Mouse (Mus musculus) spleen, adult 2 months (tissue): ENCODE measurements around the gene Crybb2.

Experiments
- CTCF ChIP-seq: fragments of 200-500 bp; IDR thresholded peaks from 2 replicates; pipeline ENCODE4 v1.5.1; 2011; ENCODE audit warnings: mild to moderate bottlenecking, inconsistent platforms; ENCODE audit not compliant: insufficient read depth, insufficient read length, insufficient replicate concordance; ENCODE audit errors: extremely low read depth
- POLR2A ChIP-seq: fragments of 200-500 bp; IDR thresholded peaks from 2 replicates; pipeline ENCODE4 v1.6.1; 2011; ENCODE audit warnings: low read depth, low read length, inconsistent platforms

DNA sequence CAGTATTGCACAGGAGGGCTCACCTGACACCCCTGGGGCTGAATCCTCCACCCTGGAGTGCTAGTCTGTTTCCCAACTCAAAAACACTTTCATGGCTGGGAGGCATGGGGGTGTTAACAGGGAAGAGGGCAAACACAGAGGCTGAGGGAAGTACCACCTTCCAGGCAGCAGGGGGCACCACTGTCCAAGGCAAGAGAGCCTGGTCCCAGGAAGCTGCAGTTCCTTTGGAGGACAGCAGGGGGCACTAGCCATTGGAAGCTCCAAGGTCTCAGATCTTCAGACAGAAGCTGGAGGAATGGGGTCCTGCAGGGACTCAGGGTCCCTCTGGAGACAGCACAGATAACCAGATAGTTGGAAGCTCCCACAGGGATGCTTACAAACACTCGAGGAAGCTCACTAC lies 29.6 kb upstream of the Crybb2 start:
- TF ChIP-seq POLR2A (no peak), CTCF (peak; percentile 100)
